Mouse (Mus musculus): ENCODE measurements around the gene Ccdc13. TPM values are rescaled to one million over a fixed set of nuclear protein-coding genes. Genes with fewer than 3 reads are reported as not detected.

Ccdc13 gene
- polyA plus RNA-seq, 1 experiment = 0.12 TPM

DNA sequence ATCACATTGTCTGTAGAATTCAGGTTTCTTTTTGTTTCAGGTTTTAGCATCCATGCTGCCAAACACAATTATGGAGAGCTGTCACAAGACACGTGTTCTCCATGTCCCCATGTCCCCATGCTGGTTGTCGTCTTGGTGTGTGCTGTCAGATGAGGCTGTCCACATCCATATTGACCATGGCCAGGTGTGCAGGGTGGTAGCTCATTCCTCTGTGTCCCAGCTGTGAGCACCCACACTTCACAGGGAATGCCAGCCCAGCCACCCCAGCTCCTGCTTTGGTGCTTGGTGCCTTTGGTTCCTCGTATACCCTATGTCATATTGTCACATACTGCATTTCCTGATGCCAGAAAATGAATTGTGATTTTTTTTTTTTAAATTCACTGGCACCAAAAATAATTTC lies 84.6 kb downstream of the Ccdc13 start:
- Histone ChIP-seq H3ac (ENCODE audit: control insufficient read depth, insufficient read length, low read depth) (no peak overlapping the region), H3K36me3 (ENCODE audit: control insufficient read depth, insufficient read depth) (peaks cover 63% of the 10 kb centered on the region), H3K27me3 (ENCODE audit: control insufficient read depth, insufficient read depth, insufficient read length) (no peaks in the 10 kb centered on the region), H3K79me2 (ENCODE audit: control insufficient read depth, insufficient read depth) (no peaks in the 10 kb centered on the region), H3K79me3 (ENCODE audit: low read depth) (no peaks in the 10 kb centered on the region), H3K4me3 (ENCODE audit: insufficient read depth, poor library complexity, severe bottlenecking) (no peak overlapping the region)
- TF ChIP-seq CEBPB (IDR thresholded peaks at IDR 0.05; ENCODE audit: low read depth) (no peak), MAX (IDR thresholded peaks at IDR 0.05) (no peak), MYOG (IDR thresholded peaks at IDR 0.05; ENCODE audit: control insufficient read depth, extremely low read depth, insufficient read length) (no peak), MYOD1 (IDR thresholded peaks at IDR 0.05; ENCODE audit: control insufficient read depth, insufficient read length, low read depth) (no peak), USF1 (IDR thresholded peaks at IDR 0.05; ENCODE audit: low read depth) (no peak), CTCF (IDR thresholded peaks at IDR 0.05; ENCODE audit: control insufficient read depth, insufficient read depth, insufficient read length) (no peak), FOSL1 (IDR thresholded peaks at IDR 0.05; ENCODE audit: insufficient read depth, low read length, poor library complexity, severe bottlenecking) (no peak)

DNA sequence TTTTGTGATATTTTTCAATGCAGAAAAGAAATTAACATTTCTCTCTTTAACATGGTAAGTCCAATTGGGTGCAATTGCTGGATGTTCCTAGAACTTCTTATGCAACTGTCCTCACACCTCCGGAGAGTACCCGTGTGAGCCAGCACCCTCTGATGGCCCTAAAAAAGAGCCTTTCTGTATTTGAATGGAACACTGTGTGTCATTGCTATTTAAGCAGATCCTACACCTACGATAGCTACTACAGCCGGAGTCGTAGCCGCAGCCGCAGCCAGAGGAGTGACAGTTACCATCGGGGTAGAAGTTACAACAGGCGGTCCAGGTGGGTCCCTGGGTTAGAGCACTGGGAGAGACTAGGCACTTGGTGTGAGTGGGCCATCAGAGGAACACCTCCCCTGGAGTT lies 86.5 kb downstream of the Ccdc13 start:
- H3K79me2 ChIP-seq (ENCODE audit: control insufficient read depth, insufficient read depth) = no peaks in the 10 kb centered on the region
- H3K27me3 ChIP-seq (ENCODE audit: control insufficient read depth, insufficient read depth, insufficient read length) = no peaks in the 10 kb centered on the region
- H3ac ChIP-seq (ENCODE audit: control insufficient read depth, insufficient read length, low read depth) = no peak overlapping the region
- no peaks in the 10 kb centered on the region for H3K79me3 ChIP-seq (ENCODE audit: low read depth)
- no peak overlapping the region for H3K4me3 ChIP-seq (ENCODE audit: insufficient read depth, poor library complexity, severe bottlenecking)
- H3K36me3 ChIP-seq (ENCODE audit: control insufficient read depth, insufficient read depth) = peaks cover 82% of the 10 kb centered on the region
- TF ChIP-seq MAX (IDR thresholded peaks at IDR 0.05) (no peak), FOSL1 (IDR thresholded peaks at IDR 0.05; ENCODE audit: insufficient read depth, low read length, poor library complexity, severe bottlenecking) (no peak), CTCF (IDR thresholded peaks at IDR 0.05; ENCODE audit: control insufficient read depth, insufficient read depth, insufficient read length) (no peak)

Other genes with a start within 250 kb of the Ccdc13 start
- not detected for gene Lyzl4, start 197.4 kb downstream of the Ccdc13 start, polyA plus RNA-seq (2012; fragmentation: generic; extraction: Trizol)
- 0.19 TPM for gene Vipr1, start 196.7 kb downstream of the Ccdc13 start, polyA plus RNA-seq (2012; fragmentation: generic; extraction: Trizol)
- 8.0 TPM for gene Sec22c, start 134.0 kb downstream of the Ccdc13 start, polyA plus RNA-seq (2012; fragmentation: generic; extraction: Trizol)
- 44.7 TPM for gene Ss18l2, start 129.1 kb downstream of the Ccdc13 start, polyA plus RNA-seq (2012; fragmentation: generic; extraction: Trizol)
- gene Nktr, start 120.3 kb downstream of the Ccdc13 start, polyA plus RNA-seq (2012; fragmentation: generic; extraction: Trizol) = 10.7 TPM
- gene Zfp651, start 80.1 kb downstream of the Ccdc13 start, polyA plus RNA-seq (2012; fragmentation: generic; extraction: Trizol) = 16.0 TPM
- 2.7 TPM for gene Klhl40, start 61.9 kb downstream of the Ccdc13 start, polyA plus RNA-seq (2012; fragmentation: generic; extraction: Trizol)
- 0.07 TPM for gene Hhatl, start 47.0 kb downstream of the Ccdc13 start, polyA plus RNA-seq (2012; fragmentation: generic; extraction: Trizol)
- 55.5 TPM for gene Higd1a, start 18.9 kb upstream of the Ccdc13 start, polyA plus RNA-seq (2012; fragmentation: generic; extraction: Trizol)
- gene Ackr2, start 58.9 kb upstream of the Ccdc13 start, polyA plus RNA-seq (2012; fragmentation: generic; extraction: Trizol) = not detected
- not detected for gene Cyp8b1, start 76.8 kb upstream of the Ccdc13 start, polyA plus RNA-seq (2012; fragmentation: generic; extraction: Trizol)
- gene Fam198a, start 111.5 kb upstream of the Ccdc13 start, polyA plus RNA-seq (2012; fragmentation: generic; extraction: Trizol) = not detected
- gene Pomgnt2, start 157.6 kb upstream of the Ccdc13 start, polyA plus RNA-seq (2012; fragmentation: generic; extraction: Trizol) = 2.4 TPM